Mouse (Mus musculus): ENCODE measurements around the gene Lrrc61. TPM values are rescaled to one million over a fixed set of nuclear protein-coding genes. Genes with fewer than 3 reads are reported as not detected.

Lrrc61 gene
- polyA plus RNA-seq (2017; shearing (Covaris generic)), result 58.0 TPM

DNA sequence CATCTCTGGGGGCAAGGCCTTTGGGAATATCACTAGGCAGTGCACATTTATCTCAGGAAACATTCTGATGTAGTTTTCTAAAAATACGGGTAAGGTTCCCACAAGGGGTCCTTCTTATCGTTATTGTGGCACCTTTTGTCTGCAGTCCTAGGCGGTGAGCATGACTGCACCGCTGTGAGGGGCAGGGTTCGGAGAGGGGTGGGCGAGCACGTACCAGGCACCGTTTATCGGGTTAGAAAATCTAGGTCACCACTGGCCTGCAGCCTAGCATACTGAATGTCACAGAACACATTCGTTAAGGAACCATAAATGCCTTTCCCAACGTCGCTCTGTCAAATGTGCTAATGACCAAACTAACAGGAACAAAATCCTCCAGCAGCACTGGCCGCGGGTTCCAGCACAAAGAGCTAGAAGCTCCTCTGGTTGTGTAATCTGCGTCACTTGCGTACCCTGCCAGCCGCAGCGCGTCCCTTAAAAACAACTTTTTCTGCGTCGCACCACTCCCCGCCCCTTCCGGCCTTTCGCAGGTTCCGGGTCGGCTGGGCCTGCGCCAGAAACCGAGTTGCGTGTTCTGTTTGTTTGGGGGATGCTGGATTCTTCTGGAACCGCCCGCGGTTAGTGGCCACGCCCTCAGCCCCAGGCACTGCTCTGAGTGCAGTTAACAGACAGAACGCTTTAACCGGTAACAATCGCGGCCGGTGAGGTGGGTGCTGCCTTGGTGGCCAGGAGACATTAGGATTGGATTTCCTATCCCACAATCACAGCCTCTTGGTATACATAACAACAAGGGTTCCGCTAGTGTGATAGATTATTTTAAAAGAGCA is at the start of gene Lrrc61:
Gene Lrrc61 (plus strand): TSS at position 517 of the 824 bp plus-strand sequence.

DNA sequence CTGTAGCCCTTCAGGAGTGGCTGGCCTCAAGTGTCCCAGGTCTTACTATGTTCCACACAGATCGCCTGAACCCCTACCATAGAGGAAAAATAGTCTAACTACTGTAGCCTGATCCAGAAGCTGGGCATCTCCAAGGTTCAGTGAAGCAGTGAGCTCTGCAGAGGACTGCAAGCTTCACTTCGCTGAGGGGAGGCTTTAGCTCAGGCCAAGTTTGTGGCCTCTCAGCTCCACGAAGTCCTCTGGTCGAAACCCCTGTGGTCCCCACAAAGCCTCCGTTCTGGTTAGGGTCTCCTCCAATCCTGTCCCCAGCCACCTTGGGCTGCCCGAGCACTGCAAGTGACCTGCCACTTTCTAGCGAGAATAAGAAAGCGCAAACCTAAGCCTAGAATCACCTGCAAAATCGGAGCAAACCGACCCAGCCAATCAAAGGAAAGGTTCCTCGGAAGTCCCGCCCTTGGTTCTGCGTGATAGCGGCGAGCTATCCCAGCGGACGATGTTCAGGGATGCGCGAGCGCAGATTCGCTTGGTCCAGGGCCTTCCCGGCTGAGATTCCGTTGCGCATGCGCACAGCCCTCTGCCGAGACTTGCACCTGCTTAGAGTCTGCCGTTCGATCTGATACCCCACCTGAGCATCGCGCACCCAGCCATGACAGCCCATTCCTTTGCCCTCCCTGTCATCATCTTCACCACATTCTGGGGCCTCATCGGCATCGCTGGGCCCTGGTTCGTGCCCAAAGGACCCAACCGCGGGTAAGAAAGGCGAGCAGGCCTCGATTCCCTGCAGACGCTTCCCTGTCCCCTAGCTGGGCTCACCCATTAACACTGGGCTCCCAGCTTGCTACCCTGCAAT is 17.3 kb upstream of the Lrrc61 start, which contains the start of gene Atp6v0e2:
Gene Atp6v0e2 (plus strand): TSS at position 511 of the 850 bp plus-strand sequence.

GRCm38 (mm10) chr6:48572572-48573061 is 18.0 kb downstream of the Lrrc61 start, which contains the start of gene Rarres2:
TSS of gene Rarres2 (minus strand) at chr6:48572789.

GRCm38 (mm10) chr6:48589194-48589750 is 34.7 kb downstream of the Lrrc61 start, which contains the start of gene Gm45021:
TSS of gene Gm45021 (plus strand) at chr6:48589610.

DNA sequence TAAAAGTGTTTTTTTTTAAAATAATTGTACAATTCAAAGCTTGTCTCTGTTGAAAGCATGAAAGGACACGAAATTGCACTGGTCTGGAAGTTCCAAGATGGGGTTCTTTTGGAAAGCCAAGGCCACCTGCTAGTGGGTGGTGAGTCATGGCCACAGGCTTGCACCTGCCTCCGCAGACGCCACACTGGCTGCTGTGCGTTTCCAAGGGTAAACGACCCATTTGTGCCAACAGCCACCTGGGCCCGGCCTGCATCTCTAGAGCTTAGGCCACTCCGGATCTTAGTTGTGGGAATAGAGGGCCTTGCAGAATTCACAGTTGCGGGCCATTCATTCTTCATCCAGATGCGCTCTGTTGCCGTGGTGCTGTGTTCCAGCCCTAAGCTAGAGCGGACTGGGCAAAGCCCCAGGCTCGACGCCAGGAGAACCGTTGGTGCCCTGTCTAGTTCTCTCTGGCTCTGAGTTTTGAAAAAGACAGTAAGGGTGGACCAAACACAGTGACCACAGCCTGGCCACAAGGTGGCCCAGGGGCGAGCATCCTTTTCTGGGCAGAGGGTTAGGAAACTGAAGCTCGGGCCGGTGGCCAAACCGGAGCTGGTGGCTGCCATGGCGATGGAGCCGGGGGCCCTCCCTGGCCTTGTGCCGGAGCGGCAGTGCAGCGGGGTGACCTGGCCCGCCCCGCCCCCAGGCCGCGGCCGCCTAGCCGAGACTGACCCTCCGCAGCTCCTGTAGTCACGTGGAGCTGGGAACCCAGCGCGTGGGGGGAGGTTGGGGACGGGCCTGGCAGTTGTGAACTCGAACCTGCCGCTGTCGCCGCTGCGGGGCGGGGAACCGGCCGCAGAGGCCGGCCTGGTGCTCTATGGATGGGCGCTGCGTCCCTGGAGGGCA is 38.8 kb downstream of the Lrrc61 start, which contains the start of the genes Repin1 and Gm44965:
Gene Repin1 (plus strand): TSS at position 726 of the 885 bp plus-strand sequence.
Gene Gm44965 (plus strand): TSS at position 784 of the 885 bp plus-strand sequence.

GRCm38 (mm10) chr6:48601271-48602079 is 46.9 kb downstream of the Lrrc61 start, which contains the start of gene Zfp775:
TSS of gene Zfp775 (plus strand) at chr6:48602063.

Other genes starting within 250 kb of the Lrrc61 start
- 33.9 TPM for gene Krba1, start 159.2 kb upstream of the Lrrc61 start, polyA plus RNA-seq (2017; shearing (Covaris generic))
- gene Zfp467, start 109.0 kb upstream of the Lrrc61 start, polyA plus RNA-seq (2017; shearing (Covaris generic)), result 17.5 TPM
- gene Sspo, start 106.6 kb upstream of the Lrrc61 start, polyA plus RNA-seq (2017; shearing (Covaris generic)), result 0.32 TPM
- gene Atp6v0e2, start 17.2 kb upstream of the Lrrc61 start, polyA plus RNA-seq (2017; shearing (Covaris generic)), result 0.17 TPM
- gene Rarres2, start 18.0 kb downstream of the Lrrc61 start, polyA plus RNA-seq (2017; shearing (Covaris generic)), result 0.70 TPM
- not detected for gene Gm45021, start 34.8 kb downstream of the Lrrc61 start, polyA plus RNA-seq (2017; shearing (Covaris generic))
- 5.3 TPM for gene Repin1, start 39.1 kb downstream of the Lrrc61 start, polyA plus RNA-seq (2017; shearing (Covaris generic))
- gene Gm44965, start 39.1 kb downstream of the Lrrc61 start, polyA plus RNA-seq (2017; shearing (Covaris generic)), result 1.6 TPM
- gene Zfp775, start 47.3 kb downstream of the Lrrc61 start, polyA plus RNA-seq (2017; shearing (Covaris generic)), result 3.4 TPM
- gene AI854703, start 72.0 kb downstream of the Lrrc61 start, polyA plus RNA-seq (2017; shearing (Covaris generic)), result 3.6 TPM
- 210 TPM for gene Gimap8, start 92.4 kb downstream of the Lrrc61 start, polyA plus RNA-seq (2017; shearing (Covaris generic))
- gene Gimap9, start 121.3 kb downstream of the Lrrc61 start, polyA plus RNA-seq (2017; shearing (Covaris generic)), result 321 TPM
- gene Gimap4, start 129.8 kb downstream of the Lrrc61 start, polyA plus RNA-seq (2017; shearing (Covaris generic)), result 1,867 TPM
- 1,010 TPM for gene Gimap6, start 153.4 kb downstream of the Lrrc61 start, polyA plus RNA-seq (2017; shearing (Covaris generic))
- gene Gm28053, start 163.8 kb downstream of the Lrrc61 start, polyA plus RNA-seq (2017; shearing (Covaris generic)), result 32.1 TPM
- gene Gimap7, start 163.8 kb downstream of the Lrrc61 start, polyA plus RNA-seq (2017; shearing (Covaris generic)), result 594 TPM
- gene Gimap1, start 184.3 kb downstream of the Lrrc61 start, polyA plus RNA-seq (2017; shearing (Covaris generic)), result 290 TPM
- gene Gimap5, start 191.4 kb downstream of the Lrrc61 start, polyA plus RNA-seq (2017; shearing (Covaris generic)), result 244 TPM
- gene Gimap3, start 216.1 kb downstream of the Lrrc61 start, polyA plus RNA-seq (2017; shearing (Covaris generic)), result 2,373 TPM